Mouse (Mus musculus): Measurements from ENCODE around the gene Ccdc28b.

Gene Ccdc28b

GRCm38 (mm10) chr4:129623681-129624091 is at the start of gene Ccdc28b:
Gene Ccdc28b, minus strand, starts transcription at chr4:129623947.
- peak in 1 of 2 experiments; percentile 65 for DNase-seq (ENCODE audit: low spot score in 2 of 2)

- DNase-seq (ENCODE audit: low spot score in 2 of 2), result no peak
These were observed 49.2 kb upstream of the Ccdc28b start for GRCm38 (mm10) chr4:129672878-129673449.

GRCm38 (mm10) chr4:129672083-129672877 is 48.5 kb upstream of the Ccdc28b start, which contains the start of gene Kpna6:
Gene Kpna6, minus strand, starts transcription at chr4:129672767.
- DNase-seq (ENCODE audit: low spot score in 2 of 2), result peak; percentile 79 to 82

DNA sequence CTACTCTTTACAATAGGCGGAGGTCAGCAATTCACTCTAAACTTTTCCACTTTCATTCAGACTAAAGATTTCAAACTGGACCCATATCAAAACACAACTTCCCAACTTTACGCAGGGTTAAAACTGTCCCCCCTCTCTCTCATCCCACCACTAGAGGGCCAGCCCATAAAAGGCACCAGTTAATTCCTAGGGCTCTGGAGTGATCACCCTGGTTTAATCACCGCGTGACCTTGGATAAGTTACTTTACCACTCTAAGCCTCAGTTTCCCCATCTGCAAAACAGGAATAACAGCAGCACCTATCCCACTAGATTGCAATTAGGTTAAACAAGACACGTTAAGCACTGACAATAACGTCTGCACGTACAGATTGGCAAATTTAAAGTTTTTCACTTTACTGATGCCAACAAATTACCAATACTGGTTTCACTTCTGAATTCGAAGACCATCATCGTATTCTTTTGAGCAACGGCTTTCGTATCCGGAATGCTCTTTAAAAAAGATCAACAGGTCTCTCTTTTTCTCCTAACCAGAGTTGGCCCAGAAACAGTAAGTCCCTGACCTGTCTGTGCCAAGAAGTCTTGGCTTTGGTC is 47.8 kb upstream of the Ccdc28b start:
- no peak for DNase-seq (ENCODE audit: low spot score in 2 of 2)

- no peak for DNase-seq (ENCODE audit: low spot score in 2 of 2)
These were observed 38.6 kb upstream of the Ccdc28b start for GRCm38 (mm10) chr4:129662255-129662813.

GRCm38 (mm10) chr4:129661584-129661983 is 37.8 kb upstream of the Ccdc28b start:
- DNase-seq (ENCODE audit: low spot score in 2 of 2), result peak in 1 of 2 experiments; percentile 37

- DNase-seq (ENCODE audit: low spot score in 2 of 2), result no peak
These were observed 31.0 kb upstream of the Ccdc28b start for GRCm38 (mm10) chr4:129654770-129655169.

- DNase-seq (ENCODE audit: low spot score in 2 of 2), result no peak
These were observed 26.6 kb upstream of the Ccdc28b start for GRCm38 (mm10) chr4:129650359-129650758.

- DNase-seq (ENCODE audit: low spot score in 2 of 2), result no peak
These were observed 24.9 kb upstream of the Ccdc28b start for GRCm38 (mm10) chr4:129648656-129649055.

DNA sequence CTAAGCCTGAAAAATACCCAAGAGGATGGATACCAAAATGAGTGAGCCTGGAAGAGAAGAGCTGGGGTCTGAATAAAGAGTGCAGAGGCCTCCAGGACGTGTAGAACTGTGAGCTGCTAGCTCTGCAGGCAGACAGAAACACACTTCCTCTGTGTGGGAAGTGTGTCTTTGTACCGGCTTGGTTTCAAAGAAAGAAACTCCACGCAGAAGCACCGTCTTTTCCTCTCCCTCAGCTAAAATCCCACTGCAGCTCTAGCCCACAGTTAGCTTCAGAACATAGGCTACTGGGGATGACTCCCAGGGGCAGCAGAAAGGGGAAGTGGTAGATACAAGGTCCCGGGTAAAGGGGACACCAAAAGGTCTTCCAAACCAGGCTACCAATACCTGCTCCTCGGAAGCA is 21.5 kb upstream of the Ccdc28b start:
- no peak for DNase-seq (ENCODE audit: low spot score in 2 of 2)

- no peak for DNase-seq (ENCODE audit: low spot score in 2 of 2)
These were observed 18.0 kb upstream of the Ccdc28b start for GRCm38 (mm10) chr4:129641756-129642155.

- peak; percentile 97 for DNase-seq (ENCODE audit: low spot score in 2 of 2)
These were observed 17.1 kb upstream of the Ccdc28b start, which contains the start of gene Txlna for GRCm38 (mm10) chr4:129640638-129641467. Gene Txlna, minus strand, starts transcription at chr4:129641065.

DNA sequence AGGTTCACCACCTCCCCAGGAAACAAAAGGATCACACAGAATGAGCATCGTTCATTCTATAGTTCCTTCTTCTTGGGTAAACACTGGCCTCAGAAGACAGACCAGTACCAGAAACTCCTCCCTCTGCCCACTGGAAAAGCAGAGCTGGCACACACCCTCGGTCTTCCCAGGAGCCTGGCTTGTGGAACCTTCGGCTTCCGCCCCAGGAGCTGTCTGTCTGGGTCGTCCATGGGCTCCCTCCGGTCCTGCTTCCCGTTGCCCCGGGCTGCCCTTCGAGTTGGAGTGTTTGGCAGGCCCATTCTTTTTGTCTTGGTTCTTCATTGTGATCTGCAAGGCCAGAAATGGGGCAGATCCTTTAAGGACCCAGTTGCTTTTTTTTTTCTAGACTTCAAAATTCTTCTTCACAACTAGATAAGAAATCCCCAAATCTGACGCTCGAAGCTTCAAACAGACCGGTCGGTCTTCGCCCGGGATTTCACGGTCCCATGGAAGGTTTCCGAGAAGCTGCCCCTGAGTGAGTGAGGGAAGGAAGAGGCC is 16.4 kb upstream of the Ccdc28b start:
- no peak for DNase-seq (ENCODE audit: low spot score in 2 of 2)

GRCm38 (mm10) chr4:129639221-129639620 is 15.5 kb upstream of the Ccdc28b start:
- no peak for DNase-seq (ENCODE audit: low spot score in 2 of 2)

- DNase-seq (ENCODE audit: low spot score in 2 of 2), result no peak
These were observed 10.1 kb upstream of the Ccdc28b start for GRCm38 (mm10) chr4:129633852-129634251.

- no peak for DNase-seq (ENCODE audit: low spot score in 2 of 2)
These were observed 8.1 kb upstream of the Ccdc28b start for GRCm38 (mm10) chr4:129631867-129632266.

DNA sequence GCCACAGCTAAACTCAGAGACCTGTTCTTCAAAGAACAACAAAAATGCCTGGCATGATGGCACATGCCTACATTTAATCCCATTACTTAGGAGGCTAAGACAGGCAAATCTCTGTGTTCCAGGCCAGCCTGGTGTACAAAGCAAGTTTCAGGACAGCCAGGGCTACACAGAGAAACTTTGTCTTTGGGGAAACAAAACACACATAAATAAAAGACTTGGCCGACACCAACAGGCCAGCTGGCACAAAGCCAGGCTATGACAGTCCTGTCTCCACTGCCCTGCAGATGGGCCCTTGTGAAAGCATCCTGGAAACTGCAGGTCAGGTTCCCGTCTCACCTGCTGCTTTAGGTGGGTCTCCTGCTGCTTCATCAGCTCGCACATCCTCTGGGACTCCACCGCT is 7.2 kb upstream of the Ccdc28b start:
- DNase-seq (ENCODE audit: low spot score in 2 of 2), result no peak

DNA sequence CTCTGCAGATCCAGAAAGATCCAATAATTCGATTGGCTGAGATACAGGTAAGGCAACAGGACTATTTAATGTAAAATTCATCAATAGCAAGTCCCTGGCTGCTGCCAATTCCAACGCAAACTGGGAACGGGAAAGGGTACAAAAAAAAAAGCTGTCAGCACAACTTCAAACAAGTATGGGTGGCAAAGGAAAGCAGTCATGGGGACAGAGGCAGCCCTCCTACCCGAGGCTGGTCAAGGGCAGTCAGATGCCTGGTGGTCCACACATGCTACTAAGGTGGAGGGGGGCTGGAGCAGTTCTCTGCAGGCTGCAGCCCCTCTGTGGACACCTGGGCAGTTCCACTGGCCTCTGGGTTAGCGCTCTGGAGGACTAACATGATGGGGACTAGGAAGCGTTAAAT is 2.3 kb upstream of the Ccdc28b start:
- no peak for DNase-seq (ENCODE audit: low spot score in 2 of 2)

DNA sequence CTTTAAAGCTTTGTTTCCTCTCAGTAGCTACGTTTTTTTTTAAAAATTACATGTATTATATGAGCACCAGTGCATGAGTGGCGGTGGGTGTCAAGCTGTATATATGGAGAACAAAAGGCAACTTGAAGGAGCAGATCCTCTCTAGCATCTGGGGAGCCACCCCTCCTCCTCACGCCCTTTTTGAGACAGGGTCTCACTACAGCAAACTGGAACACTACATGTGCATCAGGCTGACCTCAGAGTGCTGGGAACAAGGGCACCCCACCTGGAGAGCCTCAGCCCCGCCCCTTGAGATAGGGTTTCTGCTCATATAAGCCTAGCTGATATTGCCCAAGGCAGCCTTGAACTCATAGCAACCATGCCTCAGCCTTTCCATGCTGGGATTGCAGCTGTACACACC is 1.7 kb upstream of the Ccdc28b start:
- no peak for DNase-seq (ENCODE audit: low spot score in 2 of 2)

GRCm38 (mm10) chr4:129625029-129625370 is 1.3 kb upstream of the Ccdc28b start:
- DNase-seq (ENCODE audit: low spot score in 2 of 2), result peak; percentile 56 to 67

DNA sequence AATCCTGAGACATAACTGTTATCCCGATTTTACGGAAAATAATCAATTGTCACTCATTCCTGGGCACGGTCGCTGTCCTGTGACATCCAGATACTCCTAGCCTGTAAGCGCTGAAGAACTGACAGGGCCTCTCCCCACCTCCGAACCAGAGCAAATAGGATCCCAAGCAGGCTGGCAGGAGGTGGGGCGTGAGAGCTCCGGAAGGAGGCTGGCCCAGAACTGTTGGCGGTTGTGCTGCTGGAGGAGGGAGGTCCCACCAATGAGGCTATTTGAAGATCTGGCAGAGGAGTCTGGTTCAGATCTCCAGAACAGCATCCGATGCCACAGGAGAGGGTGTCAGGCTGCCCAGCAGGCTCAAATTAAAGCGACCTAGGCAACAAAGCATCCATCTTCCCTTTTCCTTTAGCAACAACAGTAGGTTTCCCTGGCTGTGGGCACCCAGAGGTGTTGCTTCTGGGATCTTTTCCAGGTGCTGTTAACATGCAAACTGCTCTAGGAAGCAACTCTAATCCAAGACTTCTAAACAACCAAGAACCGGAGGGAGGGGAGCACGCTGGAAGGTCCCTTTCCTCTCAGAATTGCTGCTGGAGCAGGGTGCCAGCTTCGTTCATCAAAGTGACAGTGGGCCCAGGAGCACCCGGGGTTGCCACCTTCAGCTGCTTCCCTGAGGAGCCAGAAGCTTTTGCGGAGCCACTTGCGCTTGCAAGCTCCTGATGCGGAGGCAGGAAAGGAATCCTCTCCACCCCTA is 708 bp upstream of the Ccdc28b start:
- peak; percentile 86 to 94 for DNase-seq (ENCODE audit: low spot score in 2 of 2)
